In the genomic region with DNA sequence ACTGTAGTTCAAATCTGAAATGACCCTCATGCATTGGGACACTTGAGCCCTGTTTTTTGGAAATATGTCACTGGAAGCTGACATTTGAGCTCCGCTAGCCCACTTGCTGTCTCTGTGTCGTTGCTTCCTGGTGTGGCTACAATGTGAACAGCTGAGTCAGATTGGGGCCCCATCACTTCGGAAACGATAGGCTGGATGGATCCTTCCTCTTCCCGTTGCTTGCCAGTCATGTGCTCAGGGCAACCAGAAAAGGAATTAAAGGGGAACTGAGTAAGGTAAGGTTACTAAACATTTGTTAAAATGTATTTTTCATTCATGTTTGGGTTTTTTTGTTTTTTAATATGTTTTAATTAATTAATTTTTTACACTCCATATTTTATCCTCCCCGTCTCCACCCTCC, we compare ENCODE assay signal across 29 mouse cellular contexts.
"Had no signal": no experiment of that assay in that cellular context is flagged by ENCODE, and none has a peak within 500 bp of the region (broad histone marks: within the 10 kb centered on the region; RNA-seq: fewer than 3 reads in every experiment).

No protein-coding gene starts in this region.

- ATAC-seq: liver, embryonic 12.5 days; liver, postnatal 0 days; lung, postnatal 0 days; midbrain, embryonic 13.5 days; midbrain, embryonic 15.5 days; midbrain, embryonic 16.5 days had no signal

- H3K4me3 ChIP-seq: limb, embryonic 10.5 days; limb, embryonic 12.5 days; limb, embryonic 13.5 days; limb, embryonic 15.5 days; liver, embryonic 12.5 days; liver, embryonic 13.5 days; liver, embryonic 15.5 days; lung, embryonic 15.5 days; megakaryocyte, embryonic 14.5 days; midbrain, embryonic 10.5 days; midbrain, embryonic 12.5 days; midbrain, embryonic 13.5 days; midbrain, embryonic 15.5 days; myocyte; neural tube, embryonic 12.5 days had no signal

- H3K27ac ChIP-seq: limb, embryonic 10.5 days; limb, embryonic 12.5 days; limb, embryonic 13.5 days; limb, embryonic 15.5 days; liver, embryonic 12.5 days; liver, embryonic 13.5 days; liver, embryonic 14.5 days; liver, embryonic 15.5 days; lung, embryonic 15.5 days; macrophage; midbrain, embryonic 10.5 days; midbrain, embryonic 12.5 days; midbrain, embryonic 13.5 days; midbrain, embryonic 15.5 days; neural tube, embryonic 12.5 days had no signal

- DNase-seq: left cerebral cortex, postnatal 4 days; liver, embryonic 13.5 days; liver, postnatal 0 days; lung, adult 18-20 months; lung, adult 2 months; lung, embryonic 14.5 days; lung, postnatal 10 days; lung, postnatal 14 days; lung, postnatal 36 days; lung, postnatal 4 days; midbrain, embryonic 14.5 days had no signal

- H3K4me1 ChIP-seq: limb, embryonic 10.5 days; limb, embryonic 12.5 days; limb, embryonic 13.5 days; limb, embryonic 15.5 days; liver, embryonic 12.5 days; liver, embryonic 13.5 days; liver, embryonic 15.5 days; lung, embryonic 15.5 days; midbrain, embryonic 12.5 days; midbrain, embryonic 15.5 days; neural tube, embryonic 12.5 days had no signal
